Mouse (Mus musculus): ENCODE measurements around the gene Vash2.

The Vash2 gene

DNA sequence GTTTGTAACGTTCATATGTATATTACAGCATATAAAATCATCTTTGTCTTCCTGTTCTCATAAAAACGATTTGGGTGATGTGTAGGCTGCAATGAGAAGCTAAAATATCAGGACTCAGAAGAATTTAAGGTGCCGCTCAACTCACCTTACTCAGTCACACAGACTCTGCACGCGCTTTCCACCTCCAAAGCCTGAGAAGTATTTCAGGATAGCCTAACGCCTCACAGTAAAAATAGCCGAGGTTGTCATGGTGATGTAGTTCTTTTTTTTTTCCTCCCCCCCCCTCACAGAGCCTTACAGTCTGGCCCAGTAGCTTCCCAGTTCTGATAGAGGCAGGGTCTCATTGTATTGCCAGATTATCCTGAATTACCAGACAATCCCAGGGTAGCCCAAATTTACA, 60.2 kb downstream of the Vash2 start:
- DNase-seq, result no peak

- no peak for DNase-seq
These were observed 66.5 kb downstream of the Vash2 start for GRCm38 (mm10) chr1:190912623-190913022.

DNA sequence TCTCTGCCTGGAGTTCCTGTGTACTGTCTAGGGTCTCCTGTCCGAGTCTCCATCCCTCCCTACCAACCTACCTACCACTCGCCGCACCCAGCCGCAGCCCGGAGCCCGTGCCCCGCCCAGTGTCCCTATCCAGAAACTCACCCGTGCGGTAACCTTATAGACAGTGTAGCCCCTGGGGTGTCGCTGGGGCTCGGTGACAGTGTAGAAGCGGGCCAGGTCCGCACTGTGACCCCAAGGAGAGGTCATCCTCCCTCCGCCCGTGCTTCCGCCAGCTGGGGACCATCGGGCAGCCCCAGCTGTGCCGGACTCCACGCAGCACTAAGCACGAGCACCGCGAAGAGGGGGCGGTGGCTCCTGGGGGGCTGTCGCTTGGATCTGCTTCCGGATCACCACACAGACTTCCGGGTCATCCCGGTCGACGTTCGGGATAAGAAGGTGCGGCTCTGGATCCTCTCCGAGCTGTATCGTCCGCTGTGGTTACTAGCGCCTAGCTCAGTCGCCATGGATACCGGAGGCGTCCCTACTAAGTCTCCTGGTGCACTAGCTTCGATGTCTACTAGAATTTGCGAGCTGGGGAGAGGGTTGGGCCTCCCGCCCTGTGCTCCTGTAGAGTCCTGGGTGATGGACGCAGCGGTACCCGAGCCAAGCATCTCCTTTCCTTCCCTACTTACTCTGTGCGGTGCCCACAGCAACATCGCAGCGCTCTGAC, 67.5 kb downstream of the Vash2 start, which contains the start of gene Rps6kc1:
Rps6kc1 (minus strand) TSS at position 356 of the 709 bp plus-strand sequence.
- peak; percentile 76 for DNase-seq

DNA sequence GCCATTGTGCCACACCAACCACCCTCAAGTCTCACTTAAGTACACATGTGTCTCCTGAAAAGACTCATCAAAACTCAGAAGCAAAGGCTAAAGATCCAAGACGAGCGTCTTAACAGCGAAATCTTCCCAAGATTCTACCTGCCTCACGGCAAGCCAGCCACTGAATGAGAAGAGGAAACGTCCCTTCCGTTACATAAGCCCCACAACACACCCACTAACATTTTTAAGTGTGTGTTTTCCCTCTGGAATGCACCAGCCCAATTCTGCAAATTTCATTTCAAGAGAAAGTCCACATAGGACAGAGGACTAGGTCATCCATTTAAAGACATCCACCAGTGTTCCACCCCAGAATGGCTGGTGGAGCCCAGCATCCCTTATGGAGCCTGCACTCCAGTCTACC, 68.3 kb downstream of the Vash2 start:
- DNase-seq, result no peak

DNA sequence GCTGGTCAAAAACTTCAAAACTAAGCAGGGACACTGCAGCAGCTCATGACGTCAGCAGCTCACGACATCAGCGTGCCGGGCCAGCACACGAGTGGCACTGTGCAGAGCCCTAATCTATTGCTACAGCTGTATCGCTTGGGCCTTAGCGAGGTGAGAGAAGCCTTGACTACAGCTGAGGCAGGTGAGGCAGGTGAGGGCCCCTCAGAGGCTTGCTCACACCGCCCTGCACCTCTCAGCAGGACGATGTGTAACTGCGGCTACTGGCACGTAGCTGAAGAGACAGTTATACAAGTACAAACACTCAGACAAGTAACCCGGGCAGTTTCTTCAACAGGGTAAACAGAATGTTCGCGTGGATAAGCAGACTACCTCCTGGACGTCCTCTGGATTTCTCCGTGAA, 74.4 kb downstream of the Vash2 start:
- DNase-seq, result no peak

DNA sequence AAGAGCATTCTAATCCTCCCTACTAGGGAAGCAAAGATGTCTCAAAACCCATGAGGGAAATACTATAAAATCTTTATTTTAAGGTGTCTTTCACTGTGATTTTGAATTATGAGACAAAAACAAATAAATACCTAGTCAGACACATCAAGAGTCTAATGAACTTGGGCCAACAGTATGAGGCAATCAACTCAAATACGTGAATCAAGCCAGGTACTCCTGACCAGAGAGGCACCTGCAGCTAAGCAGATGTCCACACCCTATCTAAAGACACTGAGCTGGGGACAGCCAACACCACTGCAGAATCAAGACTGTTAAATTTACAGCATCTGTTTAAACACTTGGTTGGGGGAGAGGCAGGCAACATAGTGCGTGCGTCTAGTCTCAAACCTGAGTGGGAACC, 75.0 kb downstream of the Vash2 start:
- DNase-seq, result no peak

- no peak for DNase-seq
These were observed 78.0 kb downstream of the Vash2 start for GRCm38 (mm10) chr1:190901082-190901481.

GRCm38 (mm10) chr1:190898899-190899575, 80.1 kb downstream of the Vash2 start:
- DNase-seq, result no peak

GRCm38 (mm10) chr1:190898186-190898585, 80.9 kb downstream of the Vash2 start:
- no peak for DNase-seq

Data from cerebellum, adult 8-10 months (tissue).